Mouse (Mus musculus): ENCODE data around the gene Vmn1r198.
"Not testable (repeated sequence)": the region's sequence is repeated elsewhere in the genome, so short reads cannot be mapped to it uniquely, and the experiment has no call there.

The Vmn1r198 gene

GRCm38 (mm10) chr13:22350064-22350463, at the start of gene Vmn1r198:
Gene Vmn1r198, plus strand, starts transcription at chr13:22350364.
- Histone ChIP-seq H3K9me3 (ENCODE audit: low read length) (peaks cover 9% of the 10 kb centered on the region; the same call in 1 of the 2 replicates), H3K4me3 (replicated peaks; ENCODE audit: low read length) (no peak within 1 kb of the TSS), H3K27me3 (ENCODE audit: insufficient read depth, low read length) (no peaks in the 10 kb centered on the region), H3K4me1 (replicated peaks; ENCODE audit: low read depth, low read length) (no peaks in the 10 kb centered on the region), H3K36me3 (ENCODE audit: insufficient read depth, low read length) (no peaks in the 10 kb centered on the region)
- no peak for TF ChIP-seq NANOG (IDR thresholded peaks at IDR 0.05; ENCODE audit: borderline replicate concordance, low read length)
- no peak for TF ChIP-seq CTCF (conservative IDR thresholded peaks at IDR 0.05; ENCODE audit: low read length)
- no peak for TF ChIP-seq POU5F1 (IDR thresholded peaks at IDR 0.05; ENCODE audit: borderline replicate concordance, low read length)

GRCm38 (mm10) chr13:22308075-22308474, 42.1 kb upstream of the Vmn1r198 start:
- not testable (repeated sequence) for H3K4me1 ChIP-seq (replicated peaks; ENCODE audit: low read depth, low read length); H3K36me3 ChIP-seq (ENCODE audit: insufficient read depth, low read length); H3K4me3 ChIP-seq (replicated peaks; ENCODE audit: low read length); H3K27me3 ChIP-seq (ENCODE audit: insufficient read depth, low read length)
- H3K9me3 ChIP-seq (ENCODE audit: low read length) = peaks cover 67% of the 10 kb centered on the region

GRCm38 (mm10) chr13:22315361-22315760, 34.8 kb upstream of the Vmn1r198 start:
- H3K27me3 ChIP-seq (ENCODE audit: insufficient read depth, low read length) = no peaks in the 10 kb centered on the region
- peaks cover 11% of the 10 kb centered on the region for H3K4me1 ChIP-seq (replicated peaks; ENCODE audit: low read depth, low read length)
- no peaks in the 10 kb centered on the region for H3K36me3 ChIP-seq (ENCODE audit: insufficient read depth, low read length)
- peaks cover 44% of the 10 kb centered on the region for H3K9me3 ChIP-seq (ENCODE audit: low read length)
- no peak for TF ChIP-seq NANOG (IDR thresholded peaks at IDR 0.05; ENCODE audit: borderline replicate concordance, low read length)
- H3K4me3 ChIP-seq (replicated peaks; ENCODE audit: low read length) = no peak overlapping the region

GRCm38 (mm10) chr13:22317366-22317765, 32.8 kb upstream of the Vmn1r198 start:
- no peak for TF ChIP-seq NANOG (IDR thresholded peaks at IDR 0.05; ENCODE audit: borderline replicate concordance, low read length)
- TF ChIP-seq POU5F1 (IDR thresholded peaks at IDR 0.05; ENCODE audit: borderline replicate concordance, low read length) = no peak
- TF ChIP-seq CTCF (conservative IDR thresholded peaks at IDR 0.05; ENCODE audit: low read length) = no peak
- H3K4me3 ChIP-seq (replicated peaks; ENCODE audit: low read length) = no peak overlapping the region
- no peaks in the 10 kb centered on the region for H3K36me3 ChIP-seq (ENCODE audit: insufficient read depth, low read length)
- peaks cover 24% of the 10 kb centered on the region for H3K9me3 ChIP-seq (ENCODE audit: low read length)
- H3K4me1 ChIP-seq (replicated peaks; ENCODE audit: low read depth, low read length) = peaks cover 14% of the 10 kb centered on the region
- H3K27me3 ChIP-seq (ENCODE audit: insufficient read depth, low read length) = no peaks in the 10 kb centered on the region

GRCm38 (mm10) chr13:22320091-22320490, 30.1 kb upstream of the Vmn1r198 start:
- Histone ChIP-seq H3K4me3 (replicated peaks; ENCODE audit: low read length) (no peak overlapping the region), H3K27me3 (ENCODE audit: insufficient read depth, low read length) (no peaks in the 10 kb centered on the region), H3K9me3 (ENCODE audit: low read length) (no peaks in the 10 kb centered on the region), H3K4me1 (replicated peaks; ENCODE audit: low read depth, low read length) (peaks cover 14% of the 10 kb centered on the region), H3K36me3 (ENCODE audit: insufficient read depth, low read length) (no peaks in the 10 kb centered on the region)
- TF ChIP-seq NANOG (IDR thresholded peaks at IDR 0.05; ENCODE audit: borderline replicate concordance, low read length) (peak; percentile 45; the same call in 1 of the 2 replicates), CTCF (conservative IDR thresholded peaks at IDR 0.05; ENCODE audit: low read length) (no peak), POU5F1 (IDR thresholded peaks at IDR 0.05; ENCODE audit: borderline replicate concordance, low read length) (no peak)

DNA sequence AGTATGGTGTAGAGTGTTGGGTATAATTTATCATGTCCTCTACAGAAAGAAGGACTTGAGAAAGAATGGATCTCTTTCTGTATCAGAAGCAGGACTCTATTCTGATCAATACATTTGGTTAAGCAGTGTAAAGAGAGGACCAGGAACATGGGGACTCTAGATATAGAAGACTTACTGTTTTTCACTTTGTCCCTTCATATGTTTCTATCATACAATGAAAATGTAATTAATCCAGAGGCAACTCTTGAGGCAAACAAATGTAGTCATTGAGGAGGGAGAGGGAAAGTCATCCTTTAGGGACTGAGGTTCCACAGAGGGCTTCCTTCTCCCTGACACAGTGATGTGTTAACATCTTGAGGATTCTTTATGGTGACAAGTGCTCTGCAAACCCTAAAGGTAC, 25.9 kb upstream of the Vmn1r198 start, which contains the start of gene Vmn1r197:
Gene Vmn1r197, plus strand, starts transcription at position 301 of the 400 bp plus-strand sequence.
- Histone ChIP-seq H3K9me3 (ENCODE audit: low read length) (no peaks in the 10 kb centered on the region), H3K4me1 (replicated peaks; ENCODE audit: low read depth, low read length) (peaks cover 14% of the 10 kb centered on the region), H3K36me3 (ENCODE audit: insufficient read depth, low read length) (no peaks in the 10 kb centered on the region), H3K4me3 (replicated peaks; ENCODE audit: low read length) (no peak within 1 kb of the TSS), H3K27me3 (ENCODE audit: insufficient read depth, low read length) (no peaks in the 10 kb centered on the region)
- no peak for TF ChIP-seq POU5F1 (IDR thresholded peaks at IDR 0.05; ENCODE audit: borderline replicate concordance, low read length)
- no peak for TF ChIP-seq NANOG (IDR thresholded peaks at IDR 0.05; ENCODE audit: borderline replicate concordance, low read length)
- no peak for TF ChIP-seq CTCF (conservative IDR thresholded peaks at IDR 0.05; ENCODE audit: low read length)

DNA sequence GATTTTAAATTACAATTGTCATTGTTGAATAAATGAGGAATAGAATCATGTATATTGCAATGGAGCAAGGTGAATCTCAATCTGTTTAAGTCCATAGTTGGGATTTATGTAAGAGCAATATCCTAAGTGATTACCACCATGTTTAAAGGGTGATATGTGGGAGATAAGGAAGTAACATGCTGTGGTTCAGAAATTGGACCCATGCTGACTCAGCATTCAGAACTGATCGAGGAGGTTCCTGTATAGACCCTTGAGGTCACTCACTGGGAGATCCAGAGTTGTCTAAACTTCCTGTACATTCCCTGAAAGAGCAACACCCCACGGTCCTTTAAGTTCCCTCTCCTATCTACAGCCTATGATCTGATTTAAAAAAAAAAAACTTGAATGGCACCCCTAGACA, 16.9 kb upstream of the Vmn1r198 start:
- TF ChIP-seq CTCF (conservative IDR thresholded peaks at IDR 0.05; ENCODE audit: low read length) = no peak
- no peak for TF ChIP-seq NANOG (IDR thresholded peaks at IDR 0.05; ENCODE audit: borderline replicate concordance, low read length)
- no peak for TF ChIP-seq POU5F1 (IDR thresholded peaks at IDR 0.05; ENCODE audit: borderline replicate concordance, low read length)
- no peaks in the 10 kb centered on the region; the same call in 1 of the 2 replicates for H3K9me3 ChIP-seq (ENCODE audit: low read length)

GRCm38 (mm10) chr13:22335565-22335964, 14.6 kb upstream of the Vmn1r198 start:
- TF ChIP-seq NANOG (IDR thresholded peaks at IDR 0.05; ENCODE audit: borderline replicate concordance, low read length) (no peak), POU5F1 (IDR thresholded peaks at IDR 0.05; ENCODE audit: borderline replicate concordance, low read length) (no peak), CTCF (conservative IDR thresholded peaks at IDR 0.05; ENCODE audit: low read length) (no peak)
- Histone ChIP-seq H3K27me3 (ENCODE audit: insufficient read depth, low read length) (no peaks in the 10 kb centered on the region), H3K36me3 (ENCODE audit: insufficient read depth, low read length) (no peaks in the 10 kb centered on the region), H3K9me3 (ENCODE audit: low read length) (no peaks in the 10 kb centered on the region; the same call in 1 of the 2 replicates), H3K4me3 (replicated peaks; ENCODE audit: low read length) (no peak overlapping the region), H3K4me1 (replicated peaks; ENCODE audit: low read depth, low read length) (no peaks in the 10 kb centered on the region)

More for the DNA sequence above, 16.9 kb upstream of the Vmn1r198 start:
- Histone ChIP-seq H3K36me3 (ENCODE audit: insufficient read depth, low read length) (no peaks in the 10 kb centered on the region), H3K4me3 (replicated peaks; ENCODE audit: low read length) (no peak overlapping the region), H3K27me3 (ENCODE audit: insufficient read depth, low read length) (no peaks in the 10 kb centered on the region), H3K4me1 (replicated peaks; ENCODE audit: low read depth, low read length) (no peaks in the 10 kb centered on the region)

DNA sequence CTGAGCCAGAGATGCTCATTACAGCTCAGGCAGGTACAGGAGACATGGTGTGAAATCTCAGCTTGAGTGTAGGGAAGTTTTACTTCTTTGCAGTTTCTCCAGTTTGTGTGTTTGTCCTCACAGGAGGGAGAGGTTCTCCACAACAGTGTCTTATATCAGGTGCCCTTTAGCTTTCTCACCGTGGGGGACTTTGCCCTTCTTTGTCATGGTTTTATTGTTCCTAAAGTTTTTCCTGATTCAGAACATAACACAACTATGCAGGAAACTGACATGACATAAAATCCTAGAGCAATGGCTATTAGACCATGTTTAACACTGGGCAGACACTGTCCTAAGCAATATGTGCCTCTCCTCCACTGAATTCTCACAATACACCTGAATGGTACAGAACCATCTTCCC, 649 bp downstream of the Vmn1r198 start:
- Histone ChIP-seq H3K4me1 (replicated peaks; ENCODE audit: low read depth, low read length) (no peaks in the 10 kb centered on the region), H3K27me3 (ENCODE audit: insufficient read depth, low read length) (no peaks in the 10 kb centered on the region), H3K9me3 (ENCODE audit: low read length) (peaks cover 9% of the 10 kb centered on the region; the same call in 1 of the 2 replicates), H3K36me3 (ENCODE audit: insufficient read depth, low read length) (no peaks in the 10 kb centered on the region), H3K4me3 (replicated peaks; ENCODE audit: low read length) (no peak overlapping the region)
- TF ChIP-seq NANOG (IDR thresholded peaks at IDR 0.05; ENCODE audit: borderline replicate concordance, low read length) (no peak), CTCF (conservative IDR thresholded peaks at IDR 0.05; ENCODE audit: low read length) (no peak), POU5F1 (IDR thresholded peaks at IDR 0.05; ENCODE audit: borderline replicate concordance, low read length) (no peak)

Measured in E14TG2a.4 (cell line).